Mouse (Mus musculus) Patski (cell line): Measurements from ENCODE around the gene Grtp1. TPM values are rescaled to one million over a fixed set of nuclear protein-coding genes. Genes with fewer than 3 reads are reported as not detected.
A peak's percentile ranks its signal among the peaks of the same experiment; 100 is the strongest.

Source experiments
- ATAC-seq: fragments of 100-300 bp; one replicate; pipeline ENCODE4 v1.8.0; 2021
- CTCF ChIA-PET: fragments of 350-600 bp; sonication (Branson Sonifier 250); formaldehyde crosslinking; loops from one replicate; lab custom pipeline; 2022; ENCODE audit warnings: inconsistent platforms; lab: Charles Lee
- POLR2A ChIA-PET: fragments of 350-600 bp; sonication (Branson Sonifier 250); formaldehyde crosslinking; loops from one replicate; lab custom pipeline; 2022; ENCODE audit warnings: antibody characterized with exemption, inconsistent platforms; lab: Charles Lee
- DNase-seq: peaks from one replicate; pipeline ENCODE4 v3.0.0-alpha.2; 2011; ENCODE audit warnings: low read depth, low spot score
- H3K27me3 ChIP-seq: fragments of 371-371 bp; one replicate; pipeline ENCODE4 v1.5.1; 2021
- CTCF ChIP-seq: fragments of 100-300 bp; IDR thresholded peaks from one replicate; pipeline ENCODE4 v1.5.1; 2021
- in situ Hi-C: fragments of 300-500 bp; cut with MboI; formaldehyde crosslinking; loops from 3 replicates; pipeline ENCODE4 v1.11.1; 2018; ENCODE audit warnings: low pct_unique_long_range_greater_than_20kb, mixed read lengths
- polyA plus RNA-seq: library from polyadenylated mRNA; unstranded; gene quantifications from one replicate; pipeline ENCODE4 v1.2.3, GENCODE M21; 2021

Gene Grtp1
- polyA plus RNA-seq, 1 experiment from 2014 or later, result 4.3 TPM

- peaks cover 60% of the 10 kb centered on the region for H3K27me3 ChIP-seq
- ATAC-seq (no peak), DNase-seq (no peak)
- in situ Hi-C loops, result no loop called here
- no peak for TF ChIP-seq CTCF
- ChIA-PET POLR2A (no interaction called here), CTCF (no interaction called here)
Observed at GRCm38 (mm10) chr8:13226288-13226687, 25.9 kb upstream of the Grtp1 start.

GRCm38 (mm10) chr8:13224426-13224825 is 24.0 kb upstream of the Grtp1 start:
- in situ Hi-C loops, result no loop called here
- ChIA-PET CTCF (no interaction called here), POLR2A (no interaction called here)
- H3K27me3 ChIP-seq, result peaks cover 53% of the 10 kb centered on the region
- TF ChIP-seq CTCF, result no peak
- ATAC-seq, result no peak
- no peak for DNase-seq

DNA sequence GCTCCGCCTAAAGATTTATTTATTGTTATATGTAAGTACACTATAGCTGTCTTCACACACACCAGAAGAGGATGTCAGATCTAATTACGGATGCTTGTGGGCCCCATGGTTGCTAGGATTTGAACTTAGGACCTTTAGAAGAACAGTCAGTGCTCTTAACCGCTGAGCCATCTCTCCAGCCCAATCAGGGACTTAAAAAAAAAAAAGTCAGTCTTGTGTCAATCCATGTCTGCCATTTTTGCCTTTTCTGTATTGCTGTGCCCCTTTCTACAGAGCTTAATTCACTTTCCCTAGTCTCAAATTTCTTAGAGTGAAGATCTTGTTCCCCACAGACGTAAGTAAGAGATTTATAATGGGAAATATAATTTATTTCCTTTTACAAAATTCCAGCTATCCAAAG is 18.0 kb upstream of the Grtp1 start:
- ChIA-PET POLR2A (no interaction called here), CTCF (no interaction called here)
- TF ChIP-seq CTCF, result no peak
- peaks cover 42% of the 10 kb centered on the region for H3K27me3 ChIP-seq
- DNase-seq (no peak), ATAC-seq (no peak)
- in situ Hi-C loops, result loop anchor here (10.0 kb wide), 1 partner anchor 324 kb away; no protein-coding TSS in a partner anchor

DNA sequence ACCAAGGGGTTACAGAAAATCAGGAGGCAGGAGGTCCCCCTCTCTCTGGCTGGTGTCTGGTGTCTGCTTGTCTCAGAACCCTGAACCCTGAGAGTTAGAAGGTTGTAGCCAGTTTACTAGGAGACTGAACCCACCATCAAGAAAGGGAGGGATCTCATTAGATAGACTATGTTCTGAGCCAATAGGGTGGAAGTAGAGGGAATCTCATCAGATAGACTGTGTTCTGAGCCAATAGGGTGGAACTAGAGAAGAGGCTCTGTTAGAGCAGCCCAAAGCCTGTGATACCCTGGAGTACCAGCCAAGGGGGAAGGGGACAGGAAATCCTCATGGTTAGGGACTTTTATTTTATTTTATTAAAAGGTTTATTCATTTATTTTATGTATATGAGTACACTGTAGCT is 17.6 kb upstream of the Grtp1 start:
- H3K27me3 ChIP-seq, result peaks cover 41% of the 10 kb centered on the region
- ATAC-seq (no peak), DNase-seq (no peak)
- TF ChIP-seq CTCF, result no peak
- ChIA-PET CTCF (no interaction called here), POLR2A (no interaction called here)
- in situ Hi-C loops, result loop anchor here (10.0 kb wide), 1 partner anchor 323 kb away; no protein-coding TSS in a partner anchor

GRCm38 (mm10) chr8:13217093-13217492 is 16.7 kb upstream of the Grtp1 start:
- ATAC-seq, result no peak
- in situ Hi-C loops, result loop anchor here (10.0 kb wide), 1 partner anchor 322 kb away; no protein-coding TSS in a partner anchor
- DNase-seq, result no peak
- ChIA-PET POLR2A (no interaction called here), CTCF (interaction anchor here (2.2 kb wide), 1 partner anchor 12 kb away, joined by 5 read pairs; no protein-coding TSS in a partner anchor)
- TF ChIP-seq CTCF, result no peak
- peaks cover 34% of the 10 kb centered on the region for H3K27me3 ChIP-seq

- H3K27me3 ChIP-seq, result peaks cover 28% of the 10 kb centered on the region
- ATAC-seq (no peak), DNase-seq (no peak)
- TF ChIP-seq CTCF, result no peak
- ChIA-PET POLR2A (no interaction called here), CTCF (interaction anchor here (2.2 kb wide), 1 partner anchor 12 kb away, joined by 5 read pairs; no protein-coding TSS in a partner anchor)
- in situ Hi-C loops, result loop anchor here (10.0 kb wide), 1 partner anchor 322 kb away; no protein-coding TSS in a partner anchor
Observed at GRCm38 (mm10) chr8:13216386-13216785, 16.0 kb upstream of the Grtp1 start.

DNA sequence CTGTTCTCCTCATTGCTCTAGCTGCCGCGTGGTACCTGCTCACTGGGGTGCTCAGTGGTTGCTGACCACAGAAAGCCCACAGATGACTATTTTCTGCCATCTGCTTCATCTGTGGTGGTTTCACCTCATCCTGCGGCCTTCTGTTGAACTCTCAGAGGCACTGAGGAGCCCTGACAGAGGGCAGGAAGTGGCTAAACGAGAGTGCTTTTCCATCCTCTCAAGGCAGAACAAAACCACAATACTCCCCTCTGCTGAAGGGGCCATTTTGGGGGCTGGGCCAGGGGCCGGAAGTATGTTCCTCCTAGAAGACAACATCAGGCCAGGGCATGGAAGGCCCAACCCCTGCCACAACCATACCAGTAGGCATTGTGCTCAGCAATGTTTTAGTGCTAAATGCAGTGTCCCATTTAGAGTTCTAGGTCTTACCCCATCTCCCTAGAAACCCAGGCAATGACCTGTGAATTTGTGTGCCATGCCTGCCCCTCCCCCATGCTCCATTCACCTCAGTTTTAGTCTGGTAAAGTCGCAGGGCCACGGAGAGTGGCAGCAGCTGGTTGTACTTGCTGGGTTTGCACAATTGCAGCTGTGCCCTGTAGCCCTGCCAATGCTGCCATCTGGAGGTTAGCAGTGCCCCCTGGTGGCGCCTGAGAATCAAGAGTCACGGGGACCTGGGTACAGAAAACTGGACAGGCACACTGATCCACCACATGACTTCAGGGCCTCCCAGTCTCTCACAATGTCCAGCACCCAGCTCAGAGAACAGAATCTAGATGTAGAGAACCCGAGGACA is 13.3 kb upstream of the Grtp1 start:
- ChIA-PET CTCF (interaction anchor here (0.7 to 1.3 kb wide), 2 partner anchors 66 to 320 kb away, joined by 3 read pairs; no protein-coding TSS in a partner anchor), POLR2A (no interaction called here)
- peak; percentile 95 for TF ChIP-seq CTCF
- DNase-seq (peak; percentile 34), ATAC-seq (peak; percentile 85)
- in situ Hi-C loops, result loop anchor here (5.0 to 10.0 kb wide), 2 partner anchors 71 to 319 kb away; no protein-coding TSS in a partner anchor
- peaks cover 10% of the 10 kb centered on the region for H3K27me3 ChIP-seq

GRCm38 (mm10) chr8:13209770-13210169 is 9.3 kb upstream of the Grtp1 start:
- TF ChIP-seq CTCF, result no peak
- ATAC-seq (no peak), DNase-seq (no peak)
- ChIA-PET CTCF (no interaction called here), POLR2A (no interaction called here)
- in situ Hi-C loops, result loop anchor here (5.0 to 10.0 kb wide), 3 partner anchors 67 to 315 kb away; no protein-coding TSS in a partner anchor
- H3K27me3 ChIP-seq, result no peaks in the 10 kb centered on the region

- CTCF ChIA-PET, result no interaction called here
- DNase-seq (no peak), ATAC-seq (no peak)
Observed at GRCm38 (mm10) chr8:13208627-13209355, 8.4 kb upstream of the Grtp1 start.

DNA sequence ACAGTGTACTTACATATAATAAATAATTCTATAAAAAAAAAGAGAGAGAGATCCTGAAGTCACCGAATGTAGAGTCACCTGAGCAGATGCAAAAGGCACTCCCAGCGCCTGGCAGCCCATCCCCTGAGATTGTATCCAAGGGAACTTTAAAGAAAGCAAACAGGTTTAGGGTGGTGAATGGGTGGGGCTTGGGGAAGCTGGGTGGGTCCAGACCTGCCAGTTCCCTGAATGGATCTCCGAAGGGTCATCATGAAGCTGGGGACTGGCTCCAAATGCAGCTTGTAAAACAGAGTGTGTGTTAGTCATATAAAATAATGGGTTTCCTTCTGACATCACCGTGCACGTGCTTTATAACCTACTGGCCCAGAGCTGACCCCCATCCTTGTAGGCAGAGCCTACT is 5.9 kb upstream of the Grtp1 start:
- no peaks in the 10 kb centered on the region for H3K27me3 ChIP-seq
- ATAC-seq (no peak), DNase-seq (no peak)
- in situ Hi-C loops, result loop anchor here (5.0 kb wide), 1 partner anchor 229 kb away; no protein-coding TSS in a partner anchor
- POLR2A ChIA-PET, result interaction anchor here (0.7 kb wide), 1 partner anchor 42 kb away, joined by 5 read pairs; no protein-coding TSS in a partner anchor
- CTCF ChIA-PET, result no interaction called here
- no peak for TF ChIP-seq CTCF

More at GRCm38 (mm10) chr8:13208627-13209355, 8.4 kb upstream of the Grtp1 start:
- POLR2A ChIA-PET, result no interaction called here
- TF ChIP-seq CTCF, result no peak
- in situ Hi-C loops, result loop anchor here (5.0 kb wide), 1 partner anchor 231 kb away; no protein-coding TSS in a partner anchor
- H3K27me3 ChIP-seq, result no peaks in the 10 kb centered on the region
